Mouse (Mus musculus) liver, embryonic 15.5 days (tissue): ENCODE results near the gene Afap1. TPM values are rescaled to one million over a fixed set of nuclear protein-coding genes. Genes with fewer than 3 reads are reported as not detected.

ENCODE experiments used
- ATAC-seq: fragments of 200-750 bp; cut with Nextera tagmentation; 2 replicates; pipeline ENCODE4 v1.8.0; 2017; ENCODE audit warnings: moderate number of reproducible peaks, mild to moderate bottlenecking, moderate library complexity; ENCODE audit not compliant: insufficient read depth
- H3K27ac ChIP-seq: fragments of 300-500 bp; sonication (generic); replicated peaks from 2 replicates; pipeline ENCODE4 v1.5.1; 2015; ENCODE audit warnings: mild to moderate bottlenecking, inconsistent platforms
- H3K27me3 ChIP-seq: fragments of 300-500 bp; sonication (generic); 2 replicates; pipeline ENCODE4 v1.6.1; 2015; ENCODE audit warnings: mild to moderate bottlenecking, inconsistent platforms
- H3K36me3 ChIP-seq: fragments of 300-500 bp; sonication (generic); replicated peaks from 2 replicates; pipeline ENCODE4 v1.6.1; 2015; ENCODE audit warnings: moderate library complexity, mild to moderate bottlenecking, inconsistent platforms
- H3K4me1 ChIP-seq: fragments of 300-500 bp; sonication (generic); replicated peaks from 2 replicates; pipeline ENCODE4 v1.6.1; 2015; ENCODE audit warnings: inconsistent platforms
- H3K4me2 ChIP-seq: fragments of 300-500 bp; sonication (generic); 2 replicates; pipeline ENCODE4 v1.6.1; 2015; ENCODE audit warnings: moderate library complexity, mild to moderate bottlenecking, inconsistent platforms
- H3K4me3 ChIP-seq: fragments of 300-500 bp; sonication (generic); replicated peaks from 2 replicates; pipeline ENCODE4 v1.5.1; 2015; ENCODE audit warnings: mild to moderate bottlenecking, inconsistent platforms
- H3K9ac ChIP-seq: fragments of 300-500 bp; sonication (generic); 2 replicates; pipeline ENCODE4 v1.6.1; 2015; ENCODE audit warnings: moderate library complexity, mild to moderate bottlenecking, inconsistent platforms
- H3K9me3 ChIP-seq: fragments of 300-500 bp; sonication (generic); replicated peaks from 2 replicates; pipeline ENCODE4 v1.6.1; 2016; ENCODE audit warnings: inconsistent platforms
- WGBS: fragments of 180-500 bp; shearing (Covaris S2); methylation state at CpG from one replicate; pipeline ENCODE4 v1.1.7; 2015; ENCODE audit warnings: mixed read lengths; ENCODE audit not compliant: insufficient replicate concordance; 5-methylcytosine and 5-hydroxymethylcytosine counted together
- polyA plus RNA-seq: library from polyadenylated mRNA; unstranded; fragments of >200 nt; fragmentation: Nextera tagmentation; extraction: Ambion mirVana; gene quantifications from 2 replicates; pipeline ENCODE4 v1.2.1, GENCODE M21; 2015

Gene Afap1
- polyA plus RNA-seq, 1 experiment from 2014 or later: 1.2 TPM

- no peak overlapping the region for H3K9ac ChIP-seq
- no peaks in the 10 kb centered on the region for H3K27me3 ChIP-seq
- WGBS: 70% methylated on average over 12 of the region's 12 CpGs
- H3K4me3 ChIP-seq: no peak overlapping the region
- no peaks in the 10 kb centered on the region for H3K9me3 ChIP-seq
- no peaks in the 10 kb centered on the region for H3K36me3 ChIP-seq
- no peak for ATAC-seq
- H3K4me1 ChIP-seq: no peaks in the 10 kb centered on the region
- H3K27ac ChIP-seq: no peak overlapping the region
- no peak overlapping the region for H3K4me2 ChIP-seq
These were observed 22.6 kb downstream of the Afap1 start for GRCm38 (mm10) chr5:35915629-35916300.

- no peaks in the 10 kb centered on the region for H3K27me3 ChIP-seq
- H3K9me3 ChIP-seq: no peaks in the 10 kb centered on the region
- H3K9ac ChIP-seq: no peak overlapping the region
- ATAC-seq: no peak
- H3K27ac ChIP-seq: no peak overlapping the region
- no peaks in the 10 kb centered on the region for H3K36me3 ChIP-seq
- WGBS: 54% methylated on average over 5 of the region's 5 CpGs
- H3K4me3 ChIP-seq: no peak overlapping the region
- no peaks in the 10 kb centered on the region for H3K4me1 ChIP-seq
- no peak overlapping the region for H3K4me2 ChIP-seq
These were observed 23.5 kb downstream of the Afap1 start for GRCm38 (mm10) chr5:35916666-35917065.

- Histone ChIP-seq H3K9me3 (no peaks in the 10 kb centered on the region), H3K27ac (no peak overlapping the region), H3K27me3 (no peaks in the 10 kb centered on the region), H3K9ac (no peak overlapping the region), H3K4me3 (no peak overlapping the region), H3K36me3 (no peaks in the 10 kb centered on the region), H3K4me1 (no peaks in the 10 kb centered on the region), H3K4me2 (no peak overlapping the region)
- ATAC-seq: no peak
- 44% methylated on average over 8 of the region's 8 CpGs for WGBS
These were observed 25.3 kb downstream of the Afap1 start for GRCm38 (mm10) chr5:35918387-35918786.

GRCm38 (mm10) chr5:35920076-35920475 is 27.0 kb downstream of the Afap1 start:
- H3K9me3 ChIP-seq: no peaks in the 10 kb centered on the region
- no peak for ATAC-seq
- H3K4me3 ChIP-seq: no peak overlapping the region
- no peaks in the 10 kb centered on the region for H3K27me3 ChIP-seq
- no peaks in the 10 kb centered on the region for H3K36me3 ChIP-seq
- no peak overlapping the region for H3K27ac ChIP-seq
- no peak overlapping the region for H3K9ac ChIP-seq
- no peak overlapping the region for H3K4me2 ChIP-seq
- 51% methylated on average over 4 of the region's 4 CpGs for WGBS
- H3K4me1 ChIP-seq: no peaks in the 10 kb centered on the region

GRCm38 (mm10) chr5:35920557-35920956 is 27.4 kb downstream of the Afap1 start:
- no peak overlapping the region for H3K9ac ChIP-seq
- no peak overlapping the region for H3K27ac ChIP-seq
- H3K36me3 ChIP-seq: no peaks in the 10 kb centered on the region
- ATAC-seq: no peak
- no peaks in the 10 kb centered on the region for H3K27me3 ChIP-seq
- H3K4me3 ChIP-seq: no peak overlapping the region
- no peak overlapping the region for H3K4me2 ChIP-seq
- no peaks in the 10 kb centered on the region for H3K4me1 ChIP-seq
- no peaks in the 10 kb centered on the region for H3K9me3 ChIP-seq

- no peak overlapping the region for H3K9ac ChIP-seq
- H3K27me3 ChIP-seq: no peaks in the 10 kb centered on the region
- no peak for ATAC-seq
- H3K36me3 ChIP-seq: no peaks in the 10 kb centered on the region
- H3K9me3 ChIP-seq: no peaks in the 10 kb centered on the region
- no peak overlapping the region for H3K4me2 ChIP-seq
- H3K27ac ChIP-seq: no peak overlapping the region
- H3K4me3 ChIP-seq: no peak overlapping the region
- 58% methylated on average over 6 of the region's 6 CpGs for WGBS
- no peaks in the 10 kb centered on the region for H3K4me1 ChIP-seq
These were observed 28.0 kb downstream of the Afap1 start for GRCm38 (mm10) chr5:35921141-35921540.

GRCm38 (mm10) chr5:35921595-35922254 is 28.6 kb downstream of the Afap1 start:
- H3K4me3 ChIP-seq: no peak overlapping the region
- 57% methylated on average over 10 of the region's 10 CpGs for WGBS
- no peak overlapping the region for H3K9ac ChIP-seq
- H3K27me3 ChIP-seq: no peaks in the 10 kb centered on the region
- H3K4me1 ChIP-seq: no peaks in the 10 kb centered on the region
- ATAC-seq: no peak
- no peak overlapping the region for H3K4me2 ChIP-seq
- no peaks in the 10 kb centered on the region for H3K36me3 ChIP-seq
- no peak overlapping the region for H3K27ac ChIP-seq
- no peaks in the 10 kb centered on the region for H3K9me3 ChIP-seq

GRCm38 (mm10) chr5:35923448-35923847 is 30.3 kb downstream of the Afap1 start:
- Histone ChIP-seq H3K4me3 (no peak overlapping the region), H3K9ac (no peak overlapping the region), H3K27ac (no peak overlapping the region), H3K4me2 (no peak overlapping the region), H3K4me1 (no peaks in the 10 kb centered on the region), H3K9me3 (no peaks in the 10 kb centered on the region), H3K36me3 (no peaks in the 10 kb centered on the region), H3K27me3 (no peaks in the 10 kb centered on the region)
- WGBS: 62% methylated on average over 6 of the region's 6 CpGs
- ATAC-seq: no peak

- no peaks in the 10 kb centered on the region for H3K27me3 ChIP-seq
- ATAC-seq: no peak
- no peak overlapping the region for H3K4me2 ChIP-seq
- no peak overlapping the region for H3K27ac ChIP-seq
- no peak overlapping the region for H3K4me3 ChIP-seq
- no peaks in the 10 kb centered on the region for H3K9me3 ChIP-seq
- H3K36me3 ChIP-seq: no peaks in the 10 kb centered on the region
- no peaks in the 10 kb centered on the region for H3K4me1 ChIP-seq
- H3K9ac ChIP-seq: no peak overlapping the region
- WGBS: 52% methylated on average over 12 of the region's 12 CpGs
These were observed 32.1 kb downstream of the Afap1 start for GRCm38 (mm10) chr5:35925171-35925634.

- Histone ChIP-seq H3K9ac (no peak overlapping the region), H3K4me3 (no peak overlapping the region), H3K4me1 (no peaks in the 10 kb centered on the region), H3K36me3 (no peaks in the 10 kb centered on the region), H3K4me2 (no peak overlapping the region), H3K27ac (no peak overlapping the region), H3K9me3 (no peaks in the 10 kb centered on the region), H3K27me3 (no peaks in the 10 kb centered on the region)
- WGBS: 59% methylated on average over 8 of the region's 8 CpGs
- no peak for ATAC-seq
These were observed 33.4 kb downstream of the Afap1 start for GRCm38 (mm10) chr5:35926511-35926910.

- Histone ChIP-seq H3K4me2 (no peak overlapping the region), H3K27me3 (no peaks in the 10 kb centered on the region), H3K27ac (no peak overlapping the region), H3K4me3 (no peak overlapping the region), H3K9me3 (no peaks in the 10 kb centered on the region), H3K4me1 (no peaks in the 10 kb centered on the region), H3K36me3 (no peaks in the 10 kb centered on the region), H3K9ac (no peak overlapping the region)
- no peak for ATAC-seq
- WGBS: 48% methylated on average over 5 of the region's 5 CpGs
These were observed 38.2 kb downstream of the Afap1 start for GRCm38 (mm10) chr5:35931296-35931695.

GRCm38 (mm10) chr5:35933059-35933458 is 39.9 kb downstream of the Afap1 start:
- Histone ChIP-seq H3K9ac (no peak overlapping the region), H3K36me3 (no peaks in the 10 kb centered on the region), H3K4me2 (no peak overlapping the region), H3K4me3 (no peak overlapping the region), H3K27ac (no peak overlapping the region), H3K27me3 (no peaks in the 10 kb centered on the region), H3K4me1 (no peaks in the 10 kb centered on the region), H3K9me3 (no peaks in the 10 kb centered on the region)
- 58% methylated on average over 10 of the region's 10 CpGs for WGBS
- no peak for ATAC-seq
